Mouse (Mus musculus) heart, adult 2 months (tissue): ENCODE data around the gene Gpnmb.

ENCODE experiments used
- CTCF ChIP-seq: fragments of 200-600 bp; IDR thresholded peaks from 2 replicates; pipeline ENCODE4 v1.8.1; 2022; ENCODE audit warnings: antibody characterized with exemption, mild to moderate bottlenecking, moderate library complexity
- EP300 ChIP-seq: fragments of 200-500 bp; IDR thresholded peaks from 2 replicates; pipeline ENCODE4 v1.6.1; 2011; ENCODE audit warnings: low read depth, low read length, control low read depth; ENCODE audit not compliant: insufficient read depth
- POLR2A ChIP-seq: fragments of 200-500 bp; IDR thresholded peaks from 2 replicates; pipeline ENCODE4 v1.6.1; 2011; ENCODE audit warnings: mild to moderate bottlenecking, low read depth, low read length, control low read depth; ENCODE audit not compliant: insufficient read depth

GRCm38 (mm10) chr6:49026496-49026895 lies 9.8 kb upstream of the Gpnmb start:
- TF ChIP-seq CTCF (no peak), POLR2A (no peak), EP300 (no peak)
